Mouse (Mus musculus) adrenal gland, postnatal 36 days (tissue): ENCODE measurements at regions not wholly inside any gene's neighbourhood (a gene's known extent, or its start where the extent isn't known, plus 50 kb on each side); places are given as distances from the start of the nearest gene placed in this dataset.

Source experiments
- DNase-seq, 2 experiments: peaks; one replicate each; pipeline ENCODE4 v3.0.0; 2021; ENCODE audit warnings: mixed read lengths in 1 of 2

GRCm38 (mm10) chr5:47336511-47336910 is 646.4 kb upstream of the Slit2 start:
- peak in 1 of 2 experiments; percentile 2 for DNase-seq

GRCm38 (mm10) chr5:47339807-47340206 is 643.1 kb upstream of the Slit2 start:
- DNase-seq, result no peak

GRCm38 (mm10) chr5:47370184-47370583 is 612.8 kb upstream of the Slit2 start:
- no peak for DNase-seq

- DNase-seq, result no peak
These were observed 597.0 kb upstream of the Slit2 start for GRCm38 (mm10) chr5:47385930-47386329.

GRCm38 (mm10) chr5:47386750-47387149 is 596.2 kb upstream of the Slit2 start:
- no peak for DNase-seq

GRCm38 (mm10) chr5:47390735-47391134 is 592.2 kb upstream of the Slit2 start:
- no peak for DNase-seq

- DNase-seq, result no peak
These were observed 586.1 kb upstream of the Slit2 start for GRCm38 (mm10) chr5:47396874-47397273.

GRCm38 (mm10) chr5:47421916-47422315 is 561.0 kb upstream of the Slit2 start:
- DNase-seq, result no peak

GRCm38 (mm10) chr5:47426040-47426439 is 556.9 kb upstream of the Slit2 start:
- DNase-seq, result no peak

GRCm38 (mm10) chr5:47426467-47426866 is 556.5 kb upstream of the Slit2 start:
- no peak for DNase-seq

GRCm38 (mm10) chr5:47429217-47430172 is 553.4 kb upstream of the Slit2 start:
- DNase-seq, result no peak

- DNase-seq, result no peak
These were observed 551.2 kb upstream of the Slit2 start for GRCm38 (mm10) chr5:47431599-47432328.

GRCm38 (mm10) chr5:47436455-47436854 is 546.5 kb upstream of the Slit2 start:
- no peak for DNase-seq

- no peak for DNase-seq
These were observed 536.5 kb upstream of the Slit2 start for GRCm38 (mm10) chr5:47446305-47447028.

GRCm38 (mm10) chr5:47464848-47465247 is 518.1 kb upstream of the Slit2 start:
- DNase-seq, result no peak

- peak; percentile 20 to 70 for DNase-seq
These were observed 513.5 kb upstream of the Slit2 start for GRCm38 (mm10) chr5:47469394-47469793.

- DNase-seq, result no peak
These were observed 510.7 kb upstream of the Slit2 start for GRCm38 (mm10) chr5:47472027-47472825.

- no peak for DNase-seq
These were observed 503.0 kb upstream of the Slit2 start for GRCm38 (mm10) chr5:47479908-47480307.

- DNase-seq, result no peak
These were observed 486.7 kb upstream of the Slit2 start for GRCm38 (mm10) chr5:47496218-47496617.

- DNase-seq, result peak; percentile 8 to 41
These were observed 480.0 kb upstream of the Slit2 start for GRCm38 (mm10) chr5:47502764-47503416.

GRCm38 (mm10) chr5:47508689-47509301 is 474.1 kb upstream of the Slit2 start:
- no peak for DNase-seq
